Mouse (Mus musculus) megakaryocyte, adult 5-6 weeks (primary cell): ENCODE data around the gene Acox1. TPM values are rescaled to one million over a fixed set of nuclear protein-coding genes. Genes with fewer than 3 reads are reported as not detected.

Source experiments
- ATAC-seq: 2 replicates; pipeline ENCODE4 v1.8.0; 2016; ENCODE audit warnings: mild to moderate bottlenecking, inconsistent platforms; ENCODE audit not compliant: poor library complexity, severe bottlenecking
- total RNA-seq, 2 experiments: library from RNA; stranded (forward) in 1 of 2; stranded (reverse) in 1 of 2; fragments of 153-499, 151-499 nt in 1 of 2; fragments of 221-1000, 200-1000 nt in 1 of 2; gene quantifications; 2 replicates each; pipeline versions ENCODE4 v1.2.3 to v1.2.4; 2015 to 2017

Gene Acox1
- total RNA-seq, 2 experiments from 2014 or later, result 18.3 to 19.7 TPM

DNA sequence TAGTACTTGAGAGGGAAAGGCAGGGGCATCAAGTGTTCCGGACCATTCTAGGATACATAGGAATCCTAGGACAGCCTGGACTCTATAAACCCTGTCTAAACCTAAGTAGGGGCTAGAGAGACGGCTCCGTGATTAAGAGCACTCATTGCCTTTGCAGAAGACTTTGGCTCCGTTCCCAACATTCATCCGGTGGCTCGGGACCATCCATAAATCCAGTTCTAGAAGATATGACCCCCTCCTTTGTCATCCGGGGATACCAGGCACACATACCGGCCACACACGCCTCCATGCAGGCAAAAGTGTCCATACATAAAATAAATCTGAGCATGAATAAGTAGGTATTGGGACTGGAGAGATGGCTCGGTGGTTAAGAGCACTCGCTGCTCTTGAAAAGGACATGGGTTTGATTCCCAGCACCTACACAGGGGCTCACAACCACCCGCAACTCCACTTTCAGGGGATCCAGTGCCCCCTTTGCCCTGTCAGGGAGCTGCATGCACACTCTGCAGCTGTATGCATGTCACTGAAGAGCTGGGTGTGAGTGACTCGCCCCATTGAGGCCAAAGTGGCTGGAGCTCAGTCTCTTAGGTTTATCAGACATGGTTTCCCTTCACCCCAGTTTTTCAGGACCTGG is 15.1 kb upstream of the Acox1 start:
- ATAC-seq, result no peak

DNA sequence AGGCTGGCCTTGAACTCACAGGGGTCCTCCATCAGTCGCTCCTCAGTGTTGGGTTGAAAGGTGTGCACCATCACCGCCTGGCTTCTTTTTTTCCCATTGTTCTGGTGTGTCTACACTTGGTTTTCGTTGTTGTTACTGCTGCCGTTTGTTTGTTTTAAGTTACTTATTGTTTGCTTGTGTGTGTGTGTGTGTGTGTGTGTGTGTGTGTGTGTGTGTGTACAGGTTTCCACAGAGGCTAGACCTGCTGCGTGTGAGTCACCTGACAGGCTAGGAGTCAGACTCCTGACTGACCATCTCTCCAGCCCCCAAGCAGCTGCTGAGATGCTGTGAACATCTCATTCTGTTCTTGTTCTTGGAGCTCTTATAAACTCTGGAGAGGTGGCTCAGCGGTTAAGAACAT is 14.0 kb upstream of the Acox1 start:
- ATAC-seq, result no peak

DNA sequence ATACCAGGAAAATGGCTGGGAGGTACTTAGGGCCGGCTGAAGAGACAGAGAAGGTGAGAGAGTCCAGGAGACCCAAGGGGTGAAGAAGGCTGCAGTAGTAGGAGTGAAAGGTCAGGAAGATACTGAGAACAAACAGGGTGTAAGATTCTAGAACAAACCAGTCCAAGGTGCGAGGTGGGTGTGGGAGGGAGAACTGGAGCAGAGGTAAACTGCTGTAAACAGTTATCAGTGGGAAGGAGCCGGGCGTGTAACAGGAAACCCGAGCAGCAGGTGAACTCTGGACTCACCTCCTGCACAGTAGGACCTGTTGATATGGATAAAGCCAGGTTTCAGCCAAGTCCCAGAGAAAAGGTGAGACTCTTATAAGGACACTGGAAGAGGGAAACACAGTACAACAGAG is 11.9 kb upstream of the Acox1 start:
- ATAC-seq, result no peak

DNA sequence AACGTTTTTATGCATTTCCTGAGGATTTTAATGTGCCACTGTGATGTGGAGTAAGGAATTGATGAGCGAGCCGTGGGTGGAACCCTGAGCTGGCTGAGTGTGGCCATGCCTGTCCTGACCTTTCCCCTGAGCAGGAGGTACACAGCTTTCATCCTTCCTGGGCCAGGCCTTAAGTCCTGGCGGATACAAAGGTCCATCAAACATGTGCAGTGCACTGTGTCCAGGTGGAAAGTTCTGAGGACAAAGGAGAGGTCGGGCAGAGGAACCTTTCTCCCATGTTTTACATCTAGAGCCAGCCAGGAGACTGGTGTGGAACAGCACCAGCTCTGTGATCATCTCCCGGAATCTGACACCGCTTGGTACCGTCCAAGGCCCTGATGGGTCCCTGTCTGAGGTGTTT is 10.4 kb upstream of the Acox1 start:
- no peak for ATAC-seq

DNA sequence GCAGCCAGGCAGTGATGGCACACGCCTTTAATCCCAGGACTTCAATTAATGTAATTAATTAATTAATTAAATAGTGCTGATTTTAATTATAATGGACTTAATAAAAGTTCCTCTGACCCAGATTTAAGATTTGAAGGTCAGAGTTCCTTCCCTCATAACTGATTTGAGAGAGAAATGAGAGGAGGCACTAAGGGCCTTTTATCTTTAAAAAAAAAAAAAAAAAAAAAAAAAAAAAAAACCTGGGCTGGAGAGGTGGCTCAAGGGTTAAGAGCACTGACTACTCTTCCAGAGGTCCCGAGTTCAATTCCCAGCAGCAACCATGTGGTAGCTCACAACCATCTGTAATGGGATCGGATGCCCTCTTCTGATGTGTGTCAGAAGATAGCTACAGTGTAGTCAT is 9.8 kb upstream of the Acox1 start:
- ATAC-seq, result no peak

DNA sequence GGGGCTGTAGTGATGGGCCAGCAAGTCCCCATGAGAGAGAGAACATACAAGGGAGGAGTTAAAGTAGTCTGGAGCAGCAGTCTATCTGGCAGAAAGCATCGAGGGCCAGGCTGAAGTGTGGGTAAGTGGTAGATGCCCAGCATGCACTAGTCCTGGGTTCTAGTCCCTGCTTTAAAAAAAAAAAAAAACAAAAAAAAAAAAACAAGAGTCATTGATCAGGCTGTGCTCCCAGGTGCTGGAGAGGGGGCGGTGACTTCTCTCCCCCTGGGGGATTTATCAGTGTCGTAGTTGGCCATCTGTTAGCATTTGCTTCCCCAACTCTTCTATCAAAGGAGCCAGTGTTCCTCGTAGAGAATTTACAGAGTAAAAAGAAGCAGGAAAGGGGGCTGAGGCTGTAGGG is 7.8 kb upstream of the Acox1 start:
- ATAC-seq, result no peak

DNA sequence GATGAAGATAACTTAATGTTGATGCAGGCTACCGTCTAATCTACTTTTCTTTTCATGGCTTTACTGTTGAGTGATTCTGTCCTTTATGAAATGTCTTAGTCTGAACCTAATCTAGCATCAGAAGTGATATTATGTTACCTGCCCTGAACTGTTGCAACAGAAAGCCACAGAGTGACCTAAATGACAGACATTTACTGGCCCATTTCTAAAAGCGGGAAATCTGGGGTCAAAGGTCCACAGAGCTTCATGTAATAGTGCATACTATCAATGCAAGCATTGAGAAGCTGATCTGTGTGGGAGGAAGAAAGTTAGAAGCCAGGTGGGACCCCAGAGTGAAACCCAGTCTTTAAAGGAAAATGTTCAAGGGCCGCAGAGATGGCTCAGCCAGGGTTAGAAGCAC is 4.3 kb upstream of the Acox1 start:
- ATAC-seq, result no peak

DNA sequence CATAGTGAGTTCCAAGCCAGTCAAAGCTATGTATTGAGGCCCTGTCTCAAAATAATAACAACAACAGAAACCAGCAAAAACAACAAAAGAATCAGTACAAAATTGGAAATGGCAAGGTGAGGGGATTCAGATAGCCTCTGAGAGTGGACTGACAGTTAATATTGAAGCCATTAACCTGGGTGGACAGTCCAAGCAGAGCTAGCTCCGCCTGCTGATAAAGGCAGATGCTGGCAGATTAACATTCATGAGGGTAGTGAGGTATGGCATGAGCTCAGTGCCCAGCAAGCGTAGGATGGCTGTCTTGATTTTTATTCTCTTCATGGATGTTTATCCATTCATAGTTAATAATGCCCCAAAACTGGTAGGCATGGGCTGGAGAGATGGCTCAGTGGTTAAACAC is 2.3 kb upstream of the Acox1 start:
- ATAC-seq, result no peak

DNA sequence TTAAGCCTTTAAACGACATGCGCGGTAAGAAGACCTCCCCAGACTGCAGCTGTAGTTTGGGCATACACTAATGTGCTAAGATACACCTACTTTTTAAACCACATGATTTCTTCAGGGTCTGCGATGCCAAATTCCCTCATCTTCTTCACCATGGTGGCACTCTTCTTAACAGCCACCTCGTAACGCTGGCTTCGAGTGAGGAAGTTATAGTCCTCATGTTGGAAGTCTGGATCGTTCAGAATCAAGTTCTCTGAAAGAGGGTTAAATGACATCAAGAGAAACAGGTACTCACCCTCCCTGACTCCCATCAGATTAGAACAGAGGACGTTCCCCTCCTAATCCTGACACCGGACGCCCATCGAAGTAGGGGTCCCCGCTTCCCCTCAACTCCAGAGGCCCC is 713 bp downstream of the Acox1 start:
- peak; percentile 6; the same call in 1 of the 2 replicates for ATAC-seq

DNA sequence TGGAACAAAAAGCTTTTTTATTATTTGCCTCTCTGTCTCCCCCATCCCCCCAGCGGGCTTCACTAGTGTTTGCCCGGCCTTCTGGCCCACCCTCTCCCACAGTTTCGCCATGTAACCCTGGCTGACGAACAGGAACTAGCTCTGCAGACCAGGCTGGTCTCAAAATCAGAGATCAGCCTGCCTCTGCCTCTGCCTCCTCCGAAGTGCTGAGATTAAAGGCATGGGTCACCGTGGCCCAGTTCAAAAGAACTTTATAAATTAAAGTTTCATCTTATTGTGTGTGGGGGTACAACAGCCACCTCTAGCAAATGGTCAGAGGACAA is 1.3 kb downstream of the Acox1 start:
- ATAC-seq, result no peak

DNA sequence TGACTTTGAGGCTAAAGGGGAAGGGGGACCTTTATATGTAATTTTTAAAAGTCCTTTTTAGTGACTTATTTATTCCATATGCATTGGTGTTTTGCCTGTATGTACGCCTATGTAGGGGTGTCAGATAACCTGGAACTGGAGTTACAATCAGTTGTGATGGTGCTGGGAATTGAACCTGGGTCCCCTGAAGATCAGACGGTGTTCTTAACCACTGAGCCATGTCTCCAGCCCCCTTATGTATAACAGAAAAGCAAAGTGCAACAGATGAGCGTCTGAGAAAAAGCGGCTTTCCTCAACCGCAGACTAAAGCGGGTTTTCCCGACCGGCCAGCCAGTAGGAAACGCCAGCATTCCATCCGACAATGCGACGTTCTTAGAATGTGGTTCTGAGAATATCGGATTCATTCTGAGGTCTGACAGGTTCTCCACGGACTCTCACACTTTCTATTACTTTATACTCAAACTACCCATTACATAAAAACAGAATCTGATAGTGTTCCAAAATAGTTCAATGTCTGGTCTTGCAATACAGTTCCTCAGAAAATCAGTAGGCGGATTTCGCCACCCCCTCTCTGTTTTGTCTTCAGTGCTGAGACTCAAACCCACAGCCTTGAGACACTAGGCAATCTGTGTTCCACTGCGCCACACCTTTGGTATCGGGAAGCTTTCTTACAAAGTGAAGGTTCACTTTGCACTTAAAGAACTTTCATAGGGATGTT is 1.8 kb downstream of the Acox1 start:
- no peak for ATAC-seq

DNA sequence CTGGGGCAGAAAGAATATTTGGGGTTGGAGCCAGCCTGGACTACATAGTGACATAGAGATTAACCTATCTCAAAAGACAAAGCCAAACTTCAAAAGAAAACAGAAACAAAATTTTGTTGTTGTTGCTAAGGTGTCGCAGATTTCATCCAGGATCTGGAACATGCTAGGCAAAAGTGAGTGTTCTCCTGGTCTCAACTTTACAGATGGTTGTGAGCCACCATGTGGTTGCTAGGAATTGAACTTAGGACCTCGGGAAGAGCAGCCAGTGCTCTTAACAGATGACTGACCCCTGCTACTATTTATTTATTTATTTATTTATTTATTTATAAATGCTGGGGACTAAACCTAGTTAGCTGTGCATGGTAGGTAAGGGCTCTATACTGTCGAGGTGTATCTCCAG is 2.5 kb downstream of the Acox1 start:
- ATAC-seq, result no peak

DNA sequence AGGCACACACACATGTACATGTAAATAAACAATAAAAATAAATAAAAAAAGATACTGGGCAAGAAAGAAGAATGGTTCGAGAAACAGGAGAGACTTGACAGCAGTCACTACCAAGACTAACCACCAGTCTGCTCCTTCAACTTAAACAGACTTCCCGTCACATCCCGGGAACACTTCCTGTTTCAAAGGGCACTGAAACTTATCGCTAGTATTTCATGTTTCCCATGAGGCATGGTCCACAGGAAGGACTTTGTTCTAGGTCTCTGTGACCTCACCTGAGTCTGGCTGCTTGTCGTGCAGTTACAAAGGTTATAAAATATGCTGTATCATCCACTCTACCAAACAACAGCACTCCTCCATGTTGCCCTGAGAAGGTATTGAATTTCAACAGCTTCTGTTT is 3.6 kb downstream of the Acox1 start:
- ATAC-seq, result peak; percentile 22

DNA sequence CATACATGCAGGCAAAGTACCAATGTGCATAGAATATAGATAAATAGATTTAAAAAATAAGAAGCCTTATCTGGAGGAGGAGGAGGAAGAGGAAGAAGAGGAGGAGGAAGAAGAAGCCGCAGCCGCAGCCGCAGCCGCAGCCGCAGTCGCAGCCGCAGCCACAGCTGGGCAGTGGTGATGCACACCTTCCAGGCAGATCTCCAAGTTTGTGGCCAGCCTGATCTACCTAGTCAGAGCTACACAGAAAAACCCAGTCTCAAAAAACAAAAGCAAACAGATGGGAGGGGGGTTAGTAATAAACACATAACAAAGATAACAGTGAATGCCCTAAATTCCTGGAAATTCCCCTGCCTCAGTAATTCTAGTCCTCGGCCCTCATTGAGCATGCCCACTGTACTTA is 4.2 kb downstream of the Acox1 start:
- ATAC-seq, result no peak

DNA sequence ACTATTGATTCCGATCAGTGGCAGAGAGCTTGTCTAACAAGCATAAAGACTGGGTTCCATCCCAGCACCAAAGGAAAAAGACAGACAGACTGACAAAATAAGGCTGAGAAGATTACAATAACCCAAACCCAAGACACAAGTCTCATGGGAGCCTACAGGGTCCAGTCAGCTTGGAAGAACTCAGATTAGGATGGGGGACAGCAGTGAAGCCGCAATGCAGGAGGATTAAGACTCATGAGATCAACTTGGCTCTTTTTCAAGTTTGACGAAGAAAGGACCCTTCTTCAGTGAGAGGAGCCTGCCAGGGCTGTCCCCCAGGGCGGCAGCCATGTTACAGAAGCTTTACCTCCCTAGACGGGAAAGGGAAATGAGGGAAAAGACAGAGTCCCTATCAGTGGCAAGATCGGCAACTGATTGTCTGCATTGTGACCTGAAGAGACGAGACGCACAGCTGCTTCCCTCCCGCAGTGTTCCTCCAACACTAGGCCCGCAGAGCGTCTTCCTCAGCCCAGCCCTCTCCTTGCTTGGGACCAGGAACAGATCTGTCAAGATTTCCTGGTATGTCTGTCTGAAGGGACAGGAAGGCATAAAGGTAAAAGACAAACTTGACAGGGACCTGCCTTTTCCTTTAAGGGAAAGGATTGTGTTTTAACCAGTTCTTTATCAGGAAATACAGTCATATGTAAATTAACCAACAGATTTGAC is 11.5 kb downstream of the Acox1 start:
- ATAC-seq, result no peak

DNA sequence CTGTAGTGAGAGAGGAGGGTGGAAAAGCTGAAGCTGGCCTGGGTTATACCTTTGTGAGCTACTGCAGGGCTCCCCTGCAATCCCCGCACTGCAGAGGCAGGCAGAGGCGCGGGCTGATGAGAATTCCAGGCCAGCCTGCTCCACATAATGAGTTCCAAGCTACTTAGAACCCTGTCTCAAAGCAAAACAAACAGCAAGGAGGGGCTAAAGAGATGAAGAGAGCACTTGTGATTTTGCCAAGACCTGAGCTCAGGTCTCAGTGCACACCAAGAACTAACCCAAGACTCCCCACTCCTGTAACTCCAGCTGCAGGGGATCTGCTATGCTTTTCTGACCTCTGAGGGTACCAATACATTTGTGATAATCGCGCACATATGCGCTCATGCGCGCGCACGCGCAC is 12.5 kb downstream of the Acox1 start:
- ATAC-seq, result no peak

DNA sequence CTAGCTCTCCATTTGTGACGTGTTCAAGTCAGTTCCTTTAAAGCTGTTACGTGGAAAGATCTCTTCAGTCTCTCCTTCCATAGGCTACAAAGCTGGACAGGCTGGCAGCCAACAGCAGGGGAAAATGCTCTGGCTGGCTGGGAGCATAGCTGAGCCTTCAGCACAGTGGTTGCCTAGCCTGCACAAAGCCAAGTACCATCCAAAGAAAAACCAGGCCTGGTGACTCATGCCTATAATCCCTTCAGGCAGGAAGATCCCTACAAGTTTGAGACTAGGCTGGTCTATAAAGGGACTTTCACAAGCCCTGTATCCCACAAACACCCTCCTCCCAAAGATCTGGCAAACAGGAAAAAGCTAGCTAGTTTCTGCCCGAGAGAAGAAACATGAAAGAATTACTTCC is 13.0 kb downstream of the Acox1 start:
- ATAC-seq, result no peak

DNA sequence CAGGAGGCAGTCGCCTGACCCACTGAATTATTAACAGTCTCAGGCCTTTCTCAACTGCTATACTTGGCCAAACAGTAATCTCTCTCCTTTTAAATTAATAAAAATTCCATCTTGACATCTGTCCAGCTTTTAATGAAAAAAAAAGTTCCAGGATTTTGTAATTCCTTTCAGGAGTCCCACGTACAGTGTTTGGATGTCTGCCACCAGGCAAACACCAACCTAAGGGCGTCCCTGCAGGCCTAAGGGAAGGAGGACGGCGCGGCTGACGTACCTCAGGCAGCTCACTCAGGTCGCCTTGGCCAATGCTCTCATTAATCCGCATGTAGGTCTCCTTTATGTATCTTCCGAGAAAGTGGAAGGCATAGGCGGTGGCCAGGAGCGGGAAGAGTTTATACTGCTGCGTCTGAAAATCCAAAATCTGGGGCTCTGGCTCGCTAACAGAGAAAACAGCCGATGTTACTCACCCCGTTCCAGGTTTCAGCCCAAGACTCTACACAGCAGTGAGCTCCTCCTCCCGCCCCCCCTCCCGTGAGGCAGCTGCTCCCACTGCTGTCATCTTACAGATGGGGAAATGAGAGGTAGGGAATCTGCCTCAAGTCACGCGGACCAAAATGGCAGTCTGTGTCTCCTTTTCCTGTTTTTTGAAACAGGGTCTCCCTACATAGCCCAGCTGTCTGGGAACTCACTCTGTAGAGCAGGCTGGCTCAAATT is 20.3 kb downstream of the Acox1 start:
- no peak for ATAC-seq

DNA sequence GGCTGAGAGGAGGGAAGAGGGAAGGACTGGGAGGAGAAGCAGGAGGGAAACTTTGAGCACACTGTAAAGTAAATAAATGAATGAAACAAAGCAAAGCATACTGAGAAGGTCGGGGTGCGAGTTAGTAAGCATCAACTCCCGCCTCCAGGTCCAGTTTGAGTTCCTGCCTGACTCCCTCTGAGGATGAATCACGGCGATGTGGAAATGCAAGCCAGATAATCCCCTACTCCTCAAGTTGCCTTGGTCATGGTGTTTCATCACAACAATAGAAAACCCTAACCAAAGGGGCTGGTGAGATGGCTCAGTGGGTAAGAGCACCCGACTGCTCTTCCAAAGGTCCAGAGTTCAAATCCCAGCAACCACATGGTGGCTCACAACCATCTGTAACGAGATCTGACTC is 22.8 kb downstream of the Acox1 start:
- ATAC-seq, result no peak

DNA sequence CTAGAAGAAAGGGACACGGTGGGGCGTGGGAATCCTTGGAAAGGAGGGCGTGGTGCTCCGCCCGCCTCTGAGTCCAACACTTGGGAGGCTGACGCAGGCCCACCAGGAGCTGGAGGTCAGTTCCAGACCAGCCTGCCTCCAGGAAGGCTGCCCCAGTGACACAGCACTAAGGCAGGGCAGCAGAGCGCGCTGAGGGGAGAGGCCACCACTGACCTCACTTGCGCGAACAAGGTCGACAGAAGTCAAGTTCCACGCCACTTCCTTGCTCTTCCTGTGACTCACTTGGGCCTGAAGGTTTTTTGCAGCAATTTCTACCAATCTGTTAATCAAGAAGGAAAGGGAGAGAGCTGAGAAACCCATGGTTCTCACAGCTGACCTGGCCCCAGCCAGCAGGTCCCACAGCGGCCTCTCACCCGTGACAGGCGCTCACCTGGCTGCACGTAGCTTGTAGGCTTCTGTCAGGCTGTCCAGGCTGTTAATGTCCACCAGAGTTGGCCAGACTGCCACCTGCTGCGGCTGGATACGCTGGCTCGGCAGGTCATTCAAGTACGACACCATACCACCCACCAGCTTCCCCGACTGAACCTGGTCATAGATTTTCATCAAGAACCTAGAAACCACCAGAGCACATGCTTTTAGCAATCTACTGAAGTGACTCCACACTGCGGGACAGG is 23.9 kb downstream of the Acox1 start:
- ATAC-seq, result no peak

DNA sequence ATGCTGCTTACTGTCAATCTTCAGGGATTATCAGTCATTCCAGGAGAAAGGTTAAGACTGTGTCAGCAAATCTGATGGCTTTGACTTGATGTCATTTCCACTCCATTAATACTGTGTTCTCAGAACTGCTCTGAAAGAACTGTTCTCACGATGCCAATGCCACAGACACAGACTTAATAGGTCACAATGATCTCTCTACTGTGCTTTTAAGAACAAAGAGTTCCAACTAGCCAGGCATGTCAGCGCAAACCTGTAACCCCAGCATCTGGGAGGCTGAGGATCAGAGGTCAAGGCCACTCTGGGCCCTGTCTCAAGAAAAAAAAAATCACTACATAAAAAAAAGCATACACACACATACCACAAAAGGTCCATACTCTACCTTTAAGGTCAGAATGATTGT is 26.9 kb downstream of the Acox1 start:
- ATAC-seq, result no peak
